In genomic region chrX:57221881-57222280, GRCm38 (mm10) we compare ENCODE assay signal across 38 mouse cellular contexts. TPM values are rescaled to one million over a fixed set of nuclear protein-coding genes. Genes with fewer than 3 reads are reported as not detected.
DNase-seq lines count a peak whose midpoint lies in the region; ATAC-seq lines count a peak whose summit lies in the region.
"Had no signal": no experiment of that assay in that cellular context is flagged by ENCODE, and none has a peak within 500 bp of the region (broad histone marks: within the 10 kb centered on the region; RNA-seq: fewer than 3 reads in every experiment).

No protein-coding gene starts in this region.

- peak; percentile 52 for DNase-seq in A20 (ENCODE audit: low read depth, low spot score)
- DNase-seq in CD4-positive helper T cell, adult 2 months (ENCODE audit: low read depth, low spot score): peak; percentile 70
- peak; percentile 18 for DNase-seq in thymus, postnatal 14 days
- no peak for DNase-seq in left cerebral cortex, adult 9 months (ENCODE audit: low spot score in 2 of 2)
- no peak for DNase-seq in yolk sac, embryonic 10.5 days (ENCODE audit: low spot score)
- DNase-seq in adrenal gland, postnatal 25 days: no peak
- DNase-seq: adrenal gland, adult 8-10 months; cerebellum, adult 11 months; cerebellum, adult 9-10 months; cerebellum, postnatal 36 days; forebrain, postnatal 0 days; gastrocnemius, postnatal 10 days; kidney, adult 11 months; kidney, postnatal 14 days; lung, postnatal 4 days; right cerebral cortex, postnatal 4 days had no signal

- ATAC-seq in activated CD4-positive, CD25-positive, alpha-beta regulatory T cell, adult 4 months: peak; percentile 34
- ATAC-seq: forebrain, postnatal 0 days; hindbrain, postnatal 0 days had no signal

RNA-seq across cellular contexts. Expression of gene Cd40lg, which starts 9.9 kb away (rescaled TPM):
- polyA plus RNA-seq in activated CD4-positive, CD25-positive, alpha-beta regulatory T cell, adult 4 months (2017; shearing (Covaris generic)): 10 to 100 TPM; 49.7 to 55.1 TPM
- not detected in 2 replicates for total RNA-seq in adrenal gland, postnatal 25 days (2021)
- total RNA-seq: forebrain, postnatal 0 days; gastrocnemius, postnatal 10 days; heart, postnatal 25 days; hindbrain, postnatal 0 days; layer of hippocampus, postnatal 10 days; left cerebral cortex, adult 2 months; left cerebral cortex, postnatal 36 days; midbrain, postnatal 0 days had no signal
- polyA plus RNA-seq: C2C12; embryonic facial prominence, embryonic 13.5 days; forebrain, embryonic 11.5 days; forebrain, postnatal 0 days; gonadal fat pad, adult 2 months; heart, embryonic 14.5 days; hindbrain, embryonic 11.5 days; hindbrain, postnatal 0 days; kidney, embryonic 14.5 days; limb, embryonic 13.5 days; liver, embryonic 11.5 days; liver, embryonic 16.5 days; lung, embryonic 16.5 days; midbrain, embryonic 12.5 days; midbrain, postnatal 0 days; myocyte; neural tube, embryonic 13.5 days; stomach, embryonic 16.5 days had no signal

Comparison
In these comparisons a context has a peak if more than half of its experiments do, and no peak if none do; other contexts are left out.
1. DNase-seq: peak in A20 (single experiment), CD4-positive helper T cell, adult 2 months (single experiment) and thymus, postnatal 14 days (single experiment); none in left cerebral cortex, adult 9 months (0 of 2), yolk sac, embryonic 10.5 days (single experiment) and adrenal gland, postnatal 25 days (single experiment).